Mouse (Mus musculus): ENCODE measurements around the gene Kcnj16. TPM values are rescaled to one million over a fixed set of nuclear protein-coding genes. Genes with fewer than 3 reads are reported as not detected.

Gene Kcnj16
- polyA plus RNA-seq, 1 experiment from 2014 or later = 0.73 TPM

- Histone ChIP-seq H3K9me3 (no peaks in the 10 kb centered on the region), H3K4me1 (replicated peaks) (no peaks in the 10 kb centered on the region), H3K36me3 (no peaks in the 10 kb centered on the region), H3K9ac (no peak overlapping the region), H3K27me3 (no peaks in the 10 kb centered on the region), H3K27ac (replicated peaks) (no peak overlapping the region), H3K4me3 (no peak overlapping the region), H3K4me2 (no peak overlapping the region)
- 67% methylated on average over 9 of the region's 9 CpGs for WGBS
- ATAC-seq (ENCODE audit: low read depth) = no peak
Measured at GRCm38 (mm10) chr11:110997211-110997610, 29.4 kb downstream of the Kcnj16 start.

GRCm38 (mm10) chr11:111005103-111005502, 37.3 kb downstream of the Kcnj16 start:
- Histone ChIP-seq H3K36me3 (no peaks in the 10 kb centered on the region), H3K4me2 (no peak overlapping the region), H3K27ac (replicated peaks) (no peak overlapping the region), H3K4me1 (replicated peaks) (no peaks in the 10 kb centered on the region), H3K9ac (no peak overlapping the region), H3K9me3 (no peaks in the 10 kb centered on the region), H3K27me3 (no peaks in the 10 kb centered on the region), H3K4me3 (no peak overlapping the region)
- no peak for ATAC-seq (ENCODE audit: low read depth)
- 80% methylated on average over 3 of the region's 3 CpGs for WGBS

- Histone ChIP-seq H3K4me3 (no peak overlapping the region), H3K27ac (replicated peaks) (no peak overlapping the region), H3K27me3 (no peaks in the 10 kb centered on the region), H3K4me1 (replicated peaks) (no peaks in the 10 kb centered on the region), H3K9me3 (no peaks in the 10 kb centered on the region), H3K4me2 (no peak overlapping the region), H3K9ac (no peak overlapping the region), H3K36me3 (no peaks in the 10 kb centered on the region)
- no peak for ATAC-seq (ENCODE audit: low read depth)
- 72% methylated on average over 3 of the region's 3 CpGs for WGBS
Measured at GRCm38 (mm10) chr11:111009471-111009870, 41.6 kb downstream of the Kcnj16 start.

GRCm38 (mm10) chr11:111016206-111016605, 48.4 kb downstream of the Kcnj16 start:
- Histone ChIP-seq H3K9ac (no peak overlapping the region), H3K27me3 (no peaks in the 10 kb centered on the region), H3K4me3 (no peak overlapping the region), H3K27ac (replicated peaks) (no peak overlapping the region), H3K9me3 (no peaks in the 10 kb centered on the region), H3K4me1 (replicated peaks) (no peaks in the 10 kb centered on the region), H3K4me2 (no peak overlapping the region), H3K36me3 (no peaks in the 10 kb centered on the region)
- WGBS = 96% methylated on average over 3 of the region's 3 CpGs
- ATAC-seq (ENCODE audit: low read depth) = no peak

GRCm38 (mm10) chr11:111020211-111020610, 52.4 kb downstream of the Kcnj16 start:
- Histone ChIP-seq H3K27ac (replicated peaks) (no peak overlapping the region), H3K9ac (no peak overlapping the region), H3K36me3 (no peaks in the 10 kb centered on the region), H3K27me3 (no peaks in the 10 kb centered on the region), H3K9me3 (no peaks in the 10 kb centered on the region), H3K4me3 (no peak overlapping the region), H3K4me2 (no peak overlapping the region), H3K4me1 (replicated peaks) (peaks cover 9% of the 10 kb centered on the region; the same call in 1 of the 2 replicates)
- 36% methylated on average over 2 of the region's 2 CpGs for WGBS
- ATAC-seq (ENCODE audit: low read depth) = no peak

GRCm38 (mm10) chr11:111022681-111023281, 54.9 kb downstream of the Kcnj16 start:
- 0 out of 2 replicates have a peak, but pooled peaks have one; percentile 50 for ATAC-seq (ENCODE audit: low read depth)
- Histone ChIP-seq H3K36me3 (no peaks in the 10 kb centered on the region), H3K9me3 (no peaks in the 10 kb centered on the region), H3K4me2 (no peak overlapping the region), H3K27ac (replicated peaks) (no peak overlapping the region), H3K4me3 (no peak overlapping the region), H3K4me1 (replicated peaks) (peaks cover 9% of the 10 kb centered on the region; the same call in 1 of the 2 replicates), H3K9ac (no peak overlapping the region), H3K27me3 (no peaks in the 10 kb centered on the region)
- 44% methylated on average over 8 of the region's 8 CpGs for WGBS

GRCm38 (mm10) chr11:111042175-111042574, 74.3 kb downstream of the Kcnj16 start:
- no peak for ATAC-seq (ENCODE audit: low read depth)
- Histone ChIP-seq H3K4me3 (no peak overlapping the region), H3K9ac (no peak overlapping the region), H3K4me2 (no peak overlapping the region), H3K27ac (replicated peaks) (no peak overlapping the region), H3K4me1 (replicated peaks) (no peaks in the 10 kb centered on the region), H3K9me3 (no peaks in the 10 kb centered on the region), H3K36me3 (no peaks in the 10 kb centered on the region), H3K27me3 (no peaks in the 10 kb centered on the region)
- 48% methylated on average over 5 of the region's 5 CpGs for WGBS

GRCm38 (mm10) chr11:111043298-111043697, 75.5 kb downstream of the Kcnj16 start:
- H3K4me1 ChIP-seq (replicated peaks) = no peaks in the 10 kb centered on the region
- H3K36me3 ChIP-seq = no peaks in the 10 kb centered on the region
- no peak overlapping the region for H3K27ac ChIP-seq (replicated peaks)
- no peak for ATAC-seq (ENCODE audit: low read depth)
- H3K9me3 ChIP-seq = no peaks in the 10 kb centered on the region
- H3K27me3 ChIP-seq = no peaks in the 10 kb centered on the region
- H3K9ac ChIP-seq = no peak overlapping the region
- no peak overlapping the region for H3K4me2 ChIP-seq
- WGBS = 78% methylated on average over 4 of the region's 4 CpGs
- H3K4me3 ChIP-seq = no peak overlapping the region

GRCm38 (mm10) chr11:111054252-111054651, 86.4 kb downstream of the Kcnj16 start:
- H3K4me3 ChIP-seq = no peak overlapping the region
- no peaks in the 10 kb centered on the region for H3K27me3 ChIP-seq
- ATAC-seq (ENCODE audit: low read depth) = no peak
- 0 out of 2 replicates have a peak, but pooled peaks cover 3% of the 10 kb centered on the region for H3K9me3 ChIP-seq
- 0 out of 2 replicates have a peak, but pooled peaks cover 6% of the 10 kb centered on the region for H3K4me1 ChIP-seq (replicated peaks)
- no peak overlapping the region for H3K9ac ChIP-seq
- H3K4me2 ChIP-seq = no peak overlapping the region
- no peak overlapping the region for H3K27ac ChIP-seq (replicated peaks)
- WGBS = 82% methylated on average over 3 of the region's 3 CpGs
- H3K36me3 ChIP-seq = no peaks in the 10 kb centered on the region

GRCm38 (mm10) chr11:111054854-111055822, 87.3 kb downstream of the Kcnj16 start:
- no peaks in the 10 kb centered on the region for H3K36me3 ChIP-seq
- H3K4me3 ChIP-seq = no peak overlapping the region
- WGBS = 90% methylated on average over 8 of the region's 8 CpGs
- H3K9ac ChIP-seq = no peak overlapping the region
- no peaks in the 10 kb centered on the region for H3K27me3 ChIP-seq
- H3K9me3 ChIP-seq = 0 out of 2 replicates have a peak, but pooled peaks cover 3% of the 10 kb centered on the region
- no peak for ATAC-seq (ENCODE audit: low read depth)
- no peak overlapping the region for H3K4me2 ChIP-seq
- H3K4me1 ChIP-seq (replicated peaks) = 0 out of 2 replicates have a peak, but pooled peaks cover 6% of the 10 kb centered on the region
- H3K27ac ChIP-seq (replicated peaks) = no peak overlapping the region

GRCm38 (mm10) chr11:111056030-111056429, 88.2 kb downstream of the Kcnj16 start:
- no peaks in the 10 kb centered on the region for H3K27me3 ChIP-seq
- no peaks in the 10 kb centered on the region for H3K36me3 ChIP-seq
- no peak overlapping the region for H3K9ac ChIP-seq
- 59% methylated on average over 13 of the region's 13 CpGs for WGBS
- H3K9me3 ChIP-seq = 0 out of 2 replicates have a peak, but pooled peaks cover 3% of the 10 kb centered on the region
- no peak for ATAC-seq (ENCODE audit: low read depth)
- no peak overlapping the region for H3K27ac ChIP-seq (replicated peaks)
- no peak overlapping the region for H3K4me3 ChIP-seq
- no peak overlapping the region for H3K4me2 ChIP-seq
- H3K4me1 ChIP-seq (replicated peaks) = 0 out of 2 replicates have a peak, but pooled peaks cover 11% of the 10 kb centered on the region

GRCm38 (mm10) chr11:111057435-111057834, 89.6 kb downstream of the Kcnj16 start:
- ATAC-seq (ENCODE audit: low read depth) = no peak
- H3K4me1 ChIP-seq (replicated peaks) = 0 out of 2 replicates have a peak, but pooled peaks cover 11% of the 10 kb centered on the region
- no peak overlapping the region for H3K27ac ChIP-seq (replicated peaks)
- 0 out of 2 replicates have a peak, but pooled peaks cover 3% of the 10 kb centered on the region for H3K9me3 ChIP-seq
- H3K27me3 ChIP-seq = no peaks in the 10 kb centered on the region
- H3K4me3 ChIP-seq = no peak overlapping the region
- H3K36me3 ChIP-seq = no peaks in the 10 kb centered on the region
- WGBS = 93% methylated on average over 4 of the region's 4 CpGs
- no peak overlapping the region for H3K4me2 ChIP-seq
- no peak overlapping the region for H3K9ac ChIP-seq
